Mouse (Mus musculus): ENCODE measurements around the gene Pdzk1ip1.

GRCm38 (mm10) chr4:115078892-115079820 is 9.4 kb upstream of the Pdzk1ip1 start:
- TF ChIP-seq GATA1 (IDR thresholded peaks at IDR 0.05; ENCODE audit: low read length): no peak
- no peak for TF ChIP-seq TAL1 (IDR thresholded peaks at IDR 0.05; ENCODE audit: low read length)
